Mouse (Mus musculus) naive thymus-derived CD4-positive, alpha-beta T cell, adult 2 months (primary cell): Measurements from ENCODE around the gene Cdv3.
"Not testable (repeated sequence)": the region's sequence is repeated elsewhere in the genome, so short reads cannot be mapped to it uniquely, and the experiment has no call there.

Experiments used
- DNase-seq: peaks from one replicate; pipeline ENCODE4 v3.0.0-alpha.2; 2011; ENCODE audit warnings: low read depth

The Cdv3 gene

GRCm38 (mm10) chr9:103372271-103373010, 6.8 kb upstream of the Cdv3 start:
- no peak for DNase-seq

GRCm38 (mm10) chr9:103369951-103370350, 4.3 kb upstream of the Cdv3 start:
- no peak for DNase-seq

DNA sequence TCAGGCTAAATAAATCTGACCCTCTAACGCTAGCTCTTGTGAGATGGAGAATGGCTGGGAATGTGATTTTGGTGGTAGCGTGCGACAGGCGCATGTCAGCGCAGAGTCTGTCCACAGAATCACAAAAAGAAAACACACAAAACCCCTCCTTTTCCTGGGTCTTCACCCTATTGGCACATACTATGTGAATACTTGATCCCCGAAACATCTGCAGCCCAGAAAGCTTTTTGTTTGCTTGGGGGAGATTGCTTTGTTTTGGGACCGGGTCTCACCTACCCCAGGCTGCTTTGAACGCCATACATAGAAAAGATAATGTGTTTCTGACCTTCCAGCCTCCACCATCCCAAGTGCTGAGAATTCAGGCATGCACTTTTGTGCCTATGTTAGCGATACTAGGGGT, 716 bp upstream of the Cdv3 start:
- no peak for DNase-seq

- DNase-seq, result peak; percentile 58
Observed at GRCm38 (mm10) chr9:103364601-103365289, 895 bp downstream of the Cdv3 start.

- peak; percentile 40 for DNase-seq
Observed at GRCm38 (mm10) chr9:103363730-103364417, 1.8 kb downstream of the Cdv3 start.

DNA sequence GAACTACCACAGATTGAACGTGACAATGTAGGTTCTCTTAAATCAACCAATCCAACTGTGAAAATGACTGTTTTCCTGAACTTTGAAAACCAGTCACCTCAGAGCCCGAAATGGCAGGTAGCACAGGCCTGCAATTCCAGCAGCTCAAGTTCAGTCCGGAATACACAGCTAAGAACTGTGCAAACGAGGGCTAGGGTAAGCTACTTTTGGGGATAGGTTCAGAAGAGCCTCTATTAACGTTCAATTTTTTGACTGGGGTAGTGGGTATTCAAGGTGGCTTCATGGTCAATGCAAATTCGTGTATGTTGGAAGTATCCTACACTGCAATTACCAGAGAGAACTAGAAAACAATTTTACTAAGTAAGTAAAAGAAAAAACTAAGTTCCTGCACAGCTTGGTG, 2.6 kb downstream of the Cdv3 start:
- DNase-seq, result no peak

- no peak for DNase-seq
Observed at GRCm38 (mm10) chr9:103360642-103361041, 5.0 kb downstream of the Cdv3 start.

DNA sequence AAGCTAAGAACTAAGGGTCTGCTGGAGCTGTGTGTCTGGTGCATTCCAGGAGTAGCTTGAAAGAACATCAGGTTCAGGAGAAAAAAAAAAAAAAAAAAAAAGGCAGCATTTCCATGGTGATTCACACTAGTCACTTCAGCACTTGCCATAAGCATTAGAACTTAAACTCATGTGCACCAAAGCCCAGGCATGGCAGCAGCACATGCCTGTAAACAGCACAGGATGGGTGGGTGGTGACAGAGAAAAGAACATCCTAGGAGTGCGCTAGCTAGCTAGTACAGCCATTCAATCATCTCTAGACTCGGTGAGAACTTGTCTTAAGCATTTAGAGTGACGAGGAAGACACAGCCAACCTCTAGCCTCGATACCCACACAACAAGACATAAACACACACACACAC, 7.1 kb downstream of the Cdv3 start:
- DNase-seq, result no peak

DNA sequence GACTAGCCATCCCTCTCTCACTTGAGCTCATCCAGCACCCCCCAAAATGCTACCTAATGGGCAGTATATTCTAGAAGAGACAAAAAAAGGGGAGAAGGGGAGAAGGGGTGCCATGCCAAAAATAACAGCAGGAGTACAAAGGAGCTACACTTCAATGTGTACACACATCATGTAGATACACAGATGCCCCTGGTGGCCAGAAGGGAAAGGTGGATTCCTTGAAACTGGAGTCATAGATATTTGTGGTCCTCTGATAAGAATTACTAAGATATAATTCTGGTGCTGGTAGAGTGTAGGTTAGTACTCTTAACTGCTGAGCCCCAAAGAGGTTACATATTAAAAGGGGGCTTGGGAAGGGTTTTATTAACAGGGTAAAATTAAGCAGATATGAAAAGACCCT, 7.7 kb downstream of the Cdv3 start:
- DNase-seq, result no peak

- DNase-seq, result not testable (repeated sequence)
Observed at GRCm38 (mm10) chr9:103353500-103354260, 12.0 kb downstream of the Cdv3 start.

- no peak for DNase-seq
Observed at GRCm38 (mm10) chr9:103348791-103349190, 16.8 kb downstream of the Cdv3 start.

GRCm38 (mm10) chr9:103347996-103348490, 17.6 kb downstream of the Cdv3 start:
- no peak for DNase-seq

DNA sequence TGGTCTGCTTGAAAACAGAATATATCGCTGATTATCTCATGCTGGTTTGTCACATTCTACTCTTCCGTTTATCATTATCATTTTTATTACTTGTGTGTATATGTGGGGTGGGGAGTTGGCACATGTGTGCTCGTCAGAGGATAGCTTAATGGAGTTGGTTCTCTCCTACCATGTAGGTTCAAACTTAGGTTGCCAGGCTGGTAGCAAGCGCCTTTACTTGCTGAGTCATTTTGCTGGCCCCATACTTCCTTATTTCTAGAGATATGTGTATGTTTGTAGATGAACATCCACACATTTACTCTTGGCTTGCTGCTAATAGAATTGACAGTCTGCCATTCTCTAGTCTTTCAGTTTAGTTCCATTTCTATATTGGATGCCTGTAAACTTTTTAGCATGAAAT, 18.6 kb downstream of the Cdv3 start:
- DNase-seq, result no peak

GRCm38 (mm10) chr9:103336912-103337311, 28.7 kb downstream of the Cdv3 start:
- no peak for DNase-seq

DNA sequence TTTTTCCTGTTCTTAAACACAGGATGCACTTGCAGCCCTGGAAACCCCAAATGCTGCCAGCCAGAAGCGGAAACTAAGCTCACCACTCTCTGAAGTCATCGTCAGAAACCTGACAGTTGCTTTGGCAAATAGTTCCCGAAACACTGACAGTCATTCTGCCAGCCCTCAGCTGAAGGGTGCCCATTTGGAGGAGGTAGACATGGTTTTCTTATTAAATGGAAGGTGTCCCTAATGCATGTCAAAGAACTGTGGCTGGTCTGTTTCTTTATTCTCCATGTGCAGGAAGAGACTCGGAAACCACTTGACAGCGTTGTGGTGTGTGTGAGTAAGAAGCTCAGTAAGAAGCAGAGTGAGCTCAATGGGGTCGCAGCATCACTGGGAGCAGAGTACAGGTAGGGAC, 33.0 kb downstream of the Cdv3 start:
- no peak for DNase-seq

DNA sequence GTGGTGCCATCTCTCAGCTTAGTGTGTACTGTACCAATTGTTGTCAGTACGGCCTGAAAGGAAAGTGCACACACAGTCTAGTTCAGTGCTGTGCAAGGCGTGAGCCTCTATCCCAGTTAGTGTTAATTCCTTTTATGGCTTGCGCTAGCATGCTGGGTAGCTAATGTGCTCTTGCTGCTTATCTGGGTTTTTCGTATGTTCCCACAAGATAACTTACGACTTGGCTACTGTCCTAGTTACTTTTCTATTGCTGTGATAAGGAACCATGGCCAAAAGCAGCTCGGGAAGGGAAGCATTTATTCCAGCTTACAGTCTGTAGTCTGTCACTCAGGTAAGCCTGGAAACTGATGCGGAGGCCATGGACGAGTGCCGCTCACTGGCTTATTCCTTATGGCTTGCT, 39.2 kb downstream of the Cdv3 start:
- DNase-seq, result no peak

DNA sequence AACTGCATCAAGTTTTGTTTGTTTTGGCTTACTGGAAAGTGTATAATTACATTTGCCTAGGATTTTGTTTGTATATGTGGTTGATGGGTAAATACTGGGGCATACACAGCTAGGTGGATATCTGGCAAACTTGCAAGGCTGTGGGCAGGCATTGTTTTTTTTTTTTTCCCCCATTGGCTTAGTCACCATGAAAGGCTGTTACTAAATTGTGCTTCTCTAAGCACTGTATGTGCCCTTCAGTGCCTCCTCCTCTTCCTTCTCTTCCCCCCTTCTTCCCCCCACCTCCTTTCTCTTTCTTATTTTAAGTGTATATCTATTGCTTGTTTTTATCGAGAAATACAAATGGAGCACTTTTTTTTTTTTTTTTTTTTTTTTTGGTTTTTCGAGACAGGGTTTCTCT, 41.0 kb downstream of the Cdv3 start:
- DNase-seq, result no peak

- no peak for DNase-seq
Observed at GRCm38 (mm10) chr9:103309832-103310231, 55.8 kb downstream of the Cdv3 start.

GRCm38 (mm10) chr9:103305332-103306041, 60.2 kb downstream of the Cdv3 start:
- no peak for DNase-seq

DNA sequence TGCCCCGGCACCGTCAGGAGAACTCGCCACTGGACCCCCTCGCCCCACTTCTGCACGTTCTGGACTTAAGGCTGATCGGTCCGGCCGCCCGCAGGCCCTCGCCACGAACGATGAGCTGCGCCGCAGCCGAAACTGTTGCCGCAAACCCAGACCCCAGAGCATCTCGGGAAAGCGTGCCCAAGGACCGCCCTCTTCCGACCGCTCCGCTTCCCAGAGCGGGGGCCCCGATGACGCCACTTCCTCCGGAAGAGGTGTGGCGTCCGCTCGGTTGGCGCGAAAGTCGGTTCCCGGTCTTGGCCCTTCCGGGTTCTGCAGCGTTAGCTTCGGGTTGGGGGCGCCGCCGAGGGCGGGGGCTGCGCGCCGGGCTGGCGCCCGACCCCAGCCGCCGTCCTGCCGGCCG, 60.7 kb downstream of the Cdv3 start, which contains the start of the genes 1300017J02Rik and Topbp1:
1300017J02Rik (minus strand) TSS at position 156 of the 400 bp plus-strand sequence.
Topbp1 (plus strand) TSS at position 289 of the 400 bp plus-strand sequence.
- DNase-seq, result peak; percentile 93
